Mouse (Mus musculus) lung, embryonic 14.5 days (tissue): ENCODE data around the gene Cdk9. TPM values are rescaled to one million over a fixed set of nuclear protein-coding genes. Genes with fewer than 3 reads are reported as not detected.

Source experiments
- ATAC-seq: fragments of 200-750 bp; cut with Nextera tagmentation; 2 replicates; pipeline ENCODE4 v1.8.0; 2017; ENCODE audit warnings: mild to moderate bottlenecking, moderate TSS enrichment, moderate library complexity; ENCODE audit not compliant: insufficient read depth
- DNase-seq: peaks from one replicate; pipeline ENCODE4 v3.0.0-alpha.2; 2015
- H3K27ac ChIP-seq: fragments of 300-500 bp; sonication (generic); 2 replicates; pipeline ENCODE4 v1.5.1; 2014; ENCODE audit warnings: low read depth, mild to moderate bottlenecking, moderate library complexity
- H3K27me3 ChIP-seq: fragments of 300-500 bp; sonication (generic); 2 replicates; pipeline ENCODE4 v1.6.1; 2014; ENCODE audit warnings: low read length, control low read depth; ENCODE audit not compliant: insufficient read depth
- H3K36me3 ChIP-seq: fragments of 300-500 bp; sonication (generic); 2 replicates; pipeline ENCODE4 v1.6.1; 2014; ENCODE audit warnings: control low read depth; ENCODE audit not compliant: insufficient read depth
- H3K4me1 ChIP-seq: fragments of 300-500 bp; sonication (generic); 2 replicates; pipeline ENCODE4 v1.6.1; 2014; ENCODE audit warnings: antibody characterized with exemption, control low read depth; ENCODE audit not compliant: insufficient read depth
- H3K4me2 ChIP-seq: fragments of 300-500 bp; sonication (generic); 2 replicates; pipeline ENCODE4 v1.6.1; 2014; ENCODE audit warnings: mild to moderate bottlenecking
- H3K4me3 ChIP-seq: fragments of 300-500 bp; sonication (generic); 2 replicates; pipeline ENCODE4 v1.5.1; 2014; ENCODE audit warnings: low read depth, low read length
- H3K9ac ChIP-seq: fragments of 300-500 bp; sonication (generic); 2 replicates; pipeline ENCODE4 v1.6.1; 2014
- H3K9me3 ChIP-seq: fragments of 300-500 bp; sonication (generic); 2 replicates; pipeline ENCODE4 v1.6.1; 2016; ENCODE audit warnings: low read depth, low read length, control low read depth
- CTCF ChIP-seq: IDR thresholded peaks from 2 replicates; pipeline ENCODE4 v1.5.1; 2016; ENCODE audit warnings: antibody characterized with exemption, low read depth
- WGBS: fragments of 180-500 bp; shearing (Covaris S2); extraction: QIAGEN DNeasy Blood & Tissue Kit; methylation state at CpG from one replicate; pipeline ENCODE4 v1.1.7; 2014; 5-methylcytosine and 5-hydroxymethylcytosine counted together
- polyA plus RNA-seq: library from polyadenylated mRNA; unstranded; fragments of >200 nt; fragmentation: Nextera tagmentation; extraction: Ambion mirVana; gene quantifications from 2 replicates; pipeline ENCODE4 v1.2.1, GENCODE M21; 2014

Gene Cdk9
- polyA plus RNA-seq, 1 experiment from 2014 or later: 81.7 TPM

DNA sequence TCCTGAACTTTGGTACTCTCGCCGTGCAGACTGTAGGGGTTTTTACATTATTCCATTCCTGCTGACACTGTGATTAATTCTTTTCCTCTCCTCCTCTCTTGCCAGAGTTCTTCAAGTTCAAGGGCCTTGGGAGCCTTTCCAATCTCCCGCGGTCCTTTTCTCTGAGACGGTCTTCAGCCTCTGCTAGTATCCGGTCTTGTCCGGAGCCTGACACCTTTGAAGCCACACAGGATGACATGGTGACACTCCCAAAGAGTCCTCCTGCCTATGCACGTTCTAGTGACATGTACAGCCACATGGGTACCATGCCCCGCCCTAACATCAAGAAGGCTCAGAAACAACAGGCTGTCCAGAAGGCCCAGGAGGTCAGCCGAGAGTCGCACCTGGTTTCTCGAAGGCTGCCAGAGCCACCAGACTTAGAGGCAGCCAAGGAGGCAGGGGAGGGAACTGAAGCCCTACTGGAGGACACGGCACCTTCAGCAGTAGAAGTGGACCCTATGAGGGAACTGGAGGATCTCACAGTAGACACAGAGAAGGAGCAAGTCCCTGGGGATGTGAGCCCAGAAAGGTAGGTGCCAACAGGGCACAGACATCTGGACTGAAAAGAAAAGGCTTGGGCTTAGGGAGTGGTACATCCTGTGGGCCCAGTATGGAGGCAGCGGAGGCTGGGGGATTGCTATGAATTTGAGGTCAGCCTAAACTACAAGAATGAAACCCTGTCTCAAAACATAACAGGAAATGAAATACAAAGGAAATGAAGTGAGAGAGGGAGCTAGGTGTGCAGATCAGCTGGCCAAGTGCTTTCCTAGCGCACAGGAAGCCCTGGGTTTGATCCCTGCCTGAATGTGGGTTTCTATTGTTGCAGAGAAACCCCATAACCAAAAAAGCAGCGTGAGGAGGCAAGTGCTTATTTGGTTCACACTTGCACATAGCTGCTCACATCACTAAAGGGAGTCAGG is 12.2 kb upstream of the Cdk9 start:
- Histone ChIP-seq H3K36me3 (peaks cover 4% of the 10 kb centered on the region; the same call in 1 of the 2 replicates), H3K27me3 (no peaks in the 10 kb centered on the region), H3K27ac (peak overlapping the region; percentile 43; the same call in 1 of the 2 replicates), H3K9ac (no peak overlapping the region), H3K9me3 (no peaks in the 10 kb centered on the region), H3K4me1 (peaks cover 8% of the 10 kb centered on the region), H3K4me2 (no peak overlapping the region), H3K4me3 (no peak overlapping the region)
- 67% methylated on average over 16 of the region's 16 CpGs for WGBS
- no peak for DNase-seq
- ATAC-seq: no peak
- TF ChIP-seq CTCF: no peak

DNA sequence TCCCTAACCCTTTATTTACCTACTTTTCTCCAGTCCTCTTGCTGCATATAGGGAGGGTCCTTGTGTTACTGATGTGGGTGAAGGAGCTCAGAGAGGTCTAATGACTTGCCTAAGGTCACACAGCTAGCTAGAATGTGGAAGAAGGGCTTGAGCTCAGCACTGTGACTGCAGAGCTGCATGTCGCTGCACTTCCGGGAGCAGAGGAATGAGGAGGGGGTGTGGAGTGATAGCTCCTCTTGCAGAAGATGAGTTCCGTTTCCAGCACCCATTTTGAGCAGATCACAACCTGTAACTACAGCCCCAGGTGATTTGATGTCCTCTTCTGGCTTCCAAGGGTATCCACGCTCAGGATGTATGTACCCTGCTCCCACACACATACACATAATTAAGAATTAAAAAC is 11.3 kb upstream of the Cdk9 start:
- Histone ChIP-seq H3K36me3 (peaks cover 4% of the 10 kb centered on the region; the same call in 1 of the 2 replicates), H3K27ac (no peak overlapping the region), H3K4me2 (no peak overlapping the region), H3K27me3 (no peaks in the 10 kb centered on the region), H3K4me1 (peaks cover 8% of the 10 kb centered on the region), H3K4me3 (no peak overlapping the region), H3K9me3 (no peaks in the 10 kb centered on the region), H3K9ac (no peak overlapping the region)
- DNase-seq (no peak), ATAC-seq (no peak)
- WGBS: 70% methylated on average over 4 of the region's 4 CpGs
- TF ChIP-seq CTCF: no peak

GRCm38 (mm10) chr2:32722581-32722980 is 9.7 kb upstream of the Cdk9 start:
- Histone ChIP-seq H3K27me3 (no peaks in the 10 kb centered on the region), H3K9me3 (no peaks in the 10 kb centered on the region), H3K27ac (no peak overlapping the region), H3K4me1 (peaks cover 8% of the 10 kb centered on the region), H3K36me3 (peaks cover 4% of the 10 kb centered on the region; the same call in 1 of the 2 replicates), H3K9ac (no peak overlapping the region), H3K4me3 (no peak overlapping the region), H3K4me2 (peak overlapping the region; percentile 54)
- 41% methylated on average over 3 of the region's 3 CpGs for WGBS
- DNase-seq (no peak), ATAC-seq (no peak)
- TF ChIP-seq CTCF: no peak

DNA sequence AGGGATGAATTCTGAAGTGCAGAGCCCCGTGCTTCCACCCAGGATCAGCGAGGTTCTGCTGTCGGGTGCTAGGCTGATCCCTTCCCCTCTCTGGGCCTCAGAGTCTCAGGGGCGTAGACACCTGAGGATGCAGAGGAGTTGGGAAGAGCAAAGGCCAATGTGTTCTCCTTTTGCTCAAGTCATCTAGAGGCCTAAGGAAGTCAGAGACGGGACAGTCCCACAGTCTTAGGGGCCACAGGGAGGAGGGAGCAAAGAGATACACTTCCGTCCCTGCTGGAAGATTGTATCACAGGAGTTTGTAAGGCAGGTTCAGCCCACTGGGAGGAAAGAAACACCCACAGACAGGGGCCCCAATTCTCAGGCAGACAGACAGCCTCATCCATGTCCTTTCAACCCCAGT is 9.2 kb upstream of the Cdk9 start:
- H3K4me2 ChIP-seq: peak overlapping the region; percentile 54
- whole genome bisulfite sequencing: 47% methylated on average over 6 of the region's 6 CpGs
- H3K27ac ChIP-seq: no peak overlapping the region
- DNase-seq (no peak), ATAC-seq (no peak)
- H3K27me3 ChIP-seq: no peaks in the 10 kb centered on the region
- H3K36me3 ChIP-seq: peaks cover 4% of the 10 kb centered on the region; the same call in 1 of the 2 replicates
- no peak for TF ChIP-seq CTCF
- H3K9me3 ChIP-seq: no peaks in the 10 kb centered on the region
- peaks cover 8% of the 10 kb centered on the region for H3K4me1 ChIP-seq
- H3K4me3 ChIP-seq: peak overlapping the region; percentile 30
- H3K9ac ChIP-seq: peak overlapping the region; percentile 39; the same call in 1 of the 2 replicates

DNA sequence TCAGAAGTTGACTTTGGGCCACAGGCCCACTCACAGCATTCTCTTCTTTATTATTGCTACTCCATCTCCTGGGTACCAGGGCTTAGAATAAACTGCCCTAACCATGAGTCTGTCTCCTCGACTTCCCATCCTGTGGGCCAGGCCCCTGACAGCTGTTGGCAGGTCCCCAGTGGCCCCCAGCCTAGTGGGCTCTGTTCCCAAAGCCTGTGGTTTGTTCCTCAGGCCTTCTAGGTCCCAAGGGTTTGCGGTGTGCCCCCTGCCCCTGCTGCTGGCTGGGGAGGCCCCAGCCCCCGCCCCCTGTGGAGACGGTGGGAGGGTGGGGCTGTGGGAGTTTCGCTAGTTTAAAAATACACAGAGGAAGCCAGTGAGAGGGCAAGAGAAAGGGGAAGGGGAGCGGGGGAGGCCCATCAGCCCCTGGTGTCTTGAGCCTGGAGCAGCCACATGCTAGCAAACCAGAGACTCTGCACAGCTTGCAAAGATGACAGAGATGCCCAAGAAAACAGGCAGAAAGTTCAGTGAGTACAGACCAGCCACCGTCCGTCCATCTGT is 7.9 kb upstream of the Cdk9 start, which contains the start of gene Sh2d3c:
Gene Sh2d3c, plus strand, starts transcription at position 375 of the 549 bp plus-strand sequence.
- ATAC-seq (peak; percentile 67), DNase-seq (peak; percentile 64)
- H3K36me3 ChIP-seq: peaks cover 4% of the 10 kb centered on the region; the same call in 1 of the 2 replicates
- 28% methylated on average over 8 of the region's 8 CpGs for WGBS
- TF ChIP-seq CTCF: no peak
- H3K9ac ChIP-seq: peak within 1 kb of the TSS; percentile 39
- H3K27me3 ChIP-seq: no peaks in the 10 kb centered on the region
- H3K4me2 ChIP-seq: peak within 1 kb of the TSS; percentile 54
- peak within 1 kb of the TSS; percentile 30 for H3K4me3 ChIP-seq
- peak within 1 kb of the TSS; percentile 67; the same call in 1 of the 2 replicates for H3K27ac ChIP-seq
- peaks cover 8% of the 10 kb centered on the region for H3K4me1 ChIP-seq
- no peaks in the 10 kb centered on the region for H3K9me3 ChIP-seq

- Histone ChIP-seq H3K27ac (no peak overlapping the region), H3K27me3 (no peaks in the 10 kb centered on the region), H3K4me2 (no peak overlapping the region), H3K36me3 (peaks cover under 1% of the 10 kb centered on the region; the same call in 1 of the 2 replicates), H3K4me3 (no peak overlapping the region), H3K4me1 (peaks cover 8% of the 10 kb centered on the region), H3K9ac (no peak overlapping the region), H3K9me3 (no peaks in the 10 kb centered on the region)
- DNase-seq: no peak
- WGBS: 83% methylated on average over 3 of the region's 3 CpGs
- no peak for ATAC-seq
- no peak for TF ChIP-seq CTCF
Measured at GRCm38 (mm10) chr2:32720053-32720452, 7.2 kb upstream of the Cdk9 start.

DNA sequence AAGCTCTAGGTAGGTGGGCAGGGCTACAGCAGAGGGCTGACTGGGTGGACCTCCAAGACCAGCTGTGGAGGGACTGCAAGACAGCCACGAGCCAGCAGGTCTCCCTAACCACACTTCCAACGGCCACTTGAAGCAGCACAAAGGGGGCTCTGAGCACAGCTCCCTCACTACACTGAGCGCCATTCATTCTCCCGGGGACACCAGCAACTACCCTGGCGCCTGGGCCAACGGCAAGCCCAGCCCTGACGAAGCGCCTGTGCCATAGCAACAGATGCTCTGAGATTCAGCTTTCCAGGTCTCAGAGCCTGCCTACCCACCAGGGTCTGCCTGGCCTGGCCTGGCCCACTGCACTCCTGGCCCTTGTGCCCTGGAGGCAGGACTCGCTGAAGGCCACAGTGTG is 5.9 kb upstream of the Cdk9 start:
- H3K9me3 ChIP-seq: no peaks in the 10 kb centered on the region
- DNase-seq: no peak

More for the DNA sequence above, 5.9 kb upstream of the Cdk9 start:
- Histone ChIP-seq H3K27ac (no peak overlapping the region; the same call in 1 of the 2 replicates), H3K4me1 (peaks cover 8% of the 10 kb centered on the region), H3K27me3 (no peaks in the 10 kb centered on the region), H3K4me3 (no peak overlapping the region), H3K9ac (no peak overlapping the region), H3K36me3 (no peaks in the 10 kb centered on the region), H3K4me2 (no peak overlapping the region)
- no peak for ATAC-seq
- WGBS: 47% methylated on average over 9 of the region's 9 CpGs
- TF ChIP-seq CTCF: no peak
